Mouse (Mus musculus) limb, embryonic 15.5 days (tissue): Measurements from ENCODE around the gene Klhl12. TPM values are rescaled to one million over a fixed set of nuclear protein-coding genes. Genes with fewer than 3 reads are reported as not detected.
"Not testable (repeated sequence)": the region's sequence is repeated elsewhere in the genome, so short reads cannot be mapped to it uniquely, and the experiment has no call there.

Experiments
- ATAC-seq: fragments of 200-750 bp; cut with Nextera tagmentation; 2 replicates; pipeline ENCODE4 v1.8.0; 2017; ENCODE audit warnings: low read depth, moderate TSS enrichment; ENCODE audit not compliant: insufficient number of reproducible peaks, low FRiP score, low TSS enrichment
- H3K27ac ChIP-seq: fragments of 300-500 bp; sonication (generic); 2 replicates; pipeline ENCODE4 v1.5.1; 2015; ENCODE audit warnings: moderate library complexity, mild to moderate bottlenecking, inconsistent platforms
- H3K27me3 ChIP-seq: fragments of 300-500 bp; sonication (generic); 2 replicates; pipeline ENCODE4 v1.6.1; 2015; ENCODE audit warnings: inconsistent platforms
- H3K36me3 ChIP-seq: fragments of 300-500 bp; sonication (generic); 2 replicates; pipeline ENCODE4 v1.6.1; 2015; ENCODE audit warnings: inconsistent platforms
- H3K4me1 ChIP-seq: fragments of 300-500 bp; sonication (generic); 2 replicates; pipeline ENCODE4 v1.6.1; 2015; ENCODE audit warnings: inconsistent platforms
- H3K4me2 ChIP-seq: fragments of 300-500 bp; sonication (generic); 2 replicates; pipeline ENCODE4 v1.6.1; 2015; ENCODE audit warnings: mild to moderate bottlenecking, inconsistent platforms
- H3K4me3 ChIP-seq: fragments of 300-500 bp; sonication (generic); 2 replicates; pipeline ENCODE4 v1.5.1; 2015; ENCODE audit warnings: mild to moderate bottlenecking, inconsistent platforms
- H3K9ac ChIP-seq: fragments of 300-500 bp; sonication (generic); 2 replicates; pipeline ENCODE4 v1.6.1; 2015; ENCODE audit warnings: inconsistent platforms
- H3K9me3 ChIP-seq: fragments of 300-500 bp; sonication (generic); 2 replicates; pipeline ENCODE4 v1.6.1; 2016; ENCODE audit warnings: inconsistent platforms
- WGBS: fragments of 180-500 bp; shearing (Covaris S2); methylation state at CpG from one replicate; pipeline ENCODE4 v1.1.7; 2015; 5-methylcytosine and 5-hydroxymethylcytosine counted together
- polyA plus RNA-seq: library from polyadenylated mRNA; unstranded; fragments of >200 nt; fragmentation: Nextera tagmentation; extraction: Ambion mirVana; gene quantifications from 2 replicates; pipeline ENCODE4 v1.2.1, GENCODE M21; 2015

Klhl12 gene
- polyA plus RNA-seq, 1 experiment from 2014 or later, result 25.9 TPM

- ATAC-seq, result no peak
- Histone ChIP-seq H3K4me2 (no peak overlapping the region), H3K4me3 (no peak overlapping the region), H3K4me1 (peaks cover 20% of the 10 kb centered on the region), H3K27me3 (no peaks in the 10 kb centered on the region), H3K36me3 (peaks cover 62% of the 10 kb centered on the region), H3K27ac (no peak overlapping the region), H3K9ac (no peak overlapping the region), H3K9me3 (no peaks in the 10 kb centered on the region)
- 57% methylated on average over 10 of the region's 10 CpGs for WGBS
These were observed 31.4 kb upstream of the Klhl12 start for GRCm38 (mm10) chr1:134423911-134424310.

GRCm38 (mm10) chr1:134426289-134426688 lies 29.0 kb upstream of the Klhl12 start:
- no peaks in the 10 kb centered on the region for H3K27me3 ChIP-seq
- H3K9me3 ChIP-seq, result no peaks in the 10 kb centered on the region
- H3K9ac ChIP-seq, result no peak overlapping the region
- no peak overlapping the region for H3K4me3 ChIP-seq
- peaks cover 81% of the 10 kb centered on the region for H3K36me3 ChIP-seq
- no peak for ATAC-seq
- 88% methylated on average over 5 of the region's 5 CpGs for WGBS
- H3K27ac ChIP-seq, result no peak overlapping the region
- no peaks in the 10 kb centered on the region for H3K4me1 ChIP-seq
- no peak overlapping the region for H3K4me2 ChIP-seq

DNA sequence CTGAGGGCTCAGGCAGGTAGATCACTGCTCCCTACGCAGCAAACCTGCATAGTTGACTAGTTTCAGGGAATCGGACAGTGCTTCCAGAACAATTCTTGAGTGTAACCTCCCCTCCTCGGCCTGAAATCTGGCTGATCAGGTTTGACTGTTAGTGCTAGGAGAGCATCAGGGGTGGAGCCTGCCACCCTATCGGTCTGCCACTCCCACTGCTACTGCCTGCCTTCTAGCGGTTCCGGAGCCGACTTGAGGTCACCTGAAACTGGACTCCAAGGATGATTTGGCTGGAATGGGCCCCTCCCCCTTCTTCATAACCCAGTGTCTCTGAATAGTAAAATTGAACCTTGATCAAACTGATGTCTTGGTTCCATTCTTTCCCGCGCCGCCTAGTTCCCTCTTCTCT lies 22.3 kb upstream of the Klhl12 start:
- Histone ChIP-seq H3K4me2 (no peak overlapping the region), H3K27ac (no peak overlapping the region), H3K4me3 (no peak overlapping the region), H3K9me3 (no peaks in the 10 kb centered on the region), H3K4me1 (no peaks in the 10 kb centered on the region), H3K36me3 (peaks cover 53% of the 10 kb centered on the region), H3K9ac (no peak overlapping the region), H3K27me3 (no peaks in the 10 kb centered on the region)
- WGBS, result 78% methylated on average over 10 of the region's 10 CpGs
- ATAC-seq, result no peak

GRCm38 (mm10) chr1:134433473-134433872 lies 21.9 kb upstream of the Klhl12 start:
- Histone ChIP-seq H3K9ac (no peak overlapping the region), H3K27me3 (no peaks in the 10 kb centered on the region), H3K36me3 (peaks cover 48% of the 10 kb centered on the region), H3K4me3 (no peak overlapping the region), H3K27ac (no peak overlapping the region), H3K4me1 (no peaks in the 10 kb centered on the region), H3K4me2 (no peak overlapping the region), H3K9me3 (no peaks in the 10 kb centered on the region)
- WGBS, result 89% methylated on average over 4 of the region's 4 CpGs
- no peak for ATAC-seq

DNA sequence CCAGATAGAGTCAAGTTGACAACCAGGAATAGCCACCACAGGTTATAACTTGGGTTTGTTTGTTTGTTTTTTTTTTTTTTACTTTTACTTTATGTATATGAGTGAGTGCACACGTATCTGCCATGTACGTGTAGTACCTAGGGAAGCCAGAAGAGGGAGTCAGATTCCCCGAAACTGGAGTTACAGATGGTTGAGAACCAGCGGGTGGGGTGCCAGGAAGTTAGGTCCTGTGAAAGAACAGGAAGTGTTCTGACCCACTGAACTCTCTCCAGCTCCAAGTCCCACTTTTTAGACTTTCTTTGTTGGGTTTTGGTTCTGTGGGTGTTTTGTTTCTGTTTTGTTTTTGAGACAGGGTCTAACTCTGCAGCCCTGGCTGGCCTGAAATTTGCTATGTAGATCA lies 19.9 kb upstream of the Klhl12 start:
- H3K4me1 ChIP-seq, result no peaks in the 10 kb centered on the region
- H3K4me2 ChIP-seq, result no peak overlapping the region
- no peak overlapping the region for H3K27ac ChIP-seq
- no peak overlapping the region for H3K4me3 ChIP-seq
- WGBS, result 31% methylated on average over 4 of the region's 4 CpGs
- H3K9me3 ChIP-seq, result no peaks in the 10 kb centered on the region
- no peak overlapping the region for H3K9ac ChIP-seq
- H3K36me3 ChIP-seq, result peaks cover 32% of the 10 kb centered on the region
- no peak for ATAC-seq
- H3K27me3 ChIP-seq, result no peaks in the 10 kb centered on the region

- no peaks in the 10 kb centered on the region for H3K27me3 ChIP-seq
- no peak overlapping the region for H3K4me2 ChIP-seq
- H3K27ac ChIP-seq, result no peak overlapping the region
- H3K9ac ChIP-seq, result no peak overlapping the region
- H3K36me3 ChIP-seq, result no peaks in the 10 kb centered on the region
- H3K4me1 ChIP-seq, result no peaks in the 10 kb centered on the region
- H3K9me3 ChIP-seq, result no peaks in the 10 kb centered on the region
- no peak overlapping the region for H3K4me3 ChIP-seq
- WGBS, result 88% methylated on average over 6 of the region's 6 CpGs
- ATAC-seq, result no peak
These were observed 14.9 kb upstream of the Klhl12 start for GRCm38 (mm10) chr1:134440437-134440836.

DNA sequence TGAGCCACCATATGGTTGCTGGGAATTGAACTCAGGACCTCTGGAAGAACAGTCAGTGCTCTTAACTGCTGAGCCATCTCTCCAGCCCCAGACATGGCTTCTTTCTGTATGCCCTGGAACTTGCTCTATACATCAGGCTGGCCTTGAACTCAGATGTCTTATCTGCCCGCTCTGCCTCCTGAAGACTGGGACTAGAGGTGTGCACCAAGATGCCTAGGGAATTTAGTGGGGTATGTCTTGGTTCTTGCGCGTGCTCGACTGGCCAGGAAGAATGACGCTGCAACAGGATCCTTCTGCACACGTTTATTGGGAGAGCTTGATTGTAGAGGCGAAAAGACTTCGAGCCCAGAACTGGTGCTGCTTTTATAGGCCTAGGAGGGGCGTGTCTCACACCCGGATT lies 13.6 kb upstream of the Klhl12 start:
- WGBS, result 83% methylated on average over 8 of the region's 10 CpGs
- ATAC-seq, result not testable (repeated sequence)

GRCm38 (mm10) chr1:134442394-134442793 lies 12.9 kb upstream of the Klhl12 start:
- Histone ChIP-seq H3K36me3 (no peaks in the 10 kb centered on the region), H3K27me3 (no peaks in the 10 kb centered on the region), H3K27ac (no peak overlapping the region), H3K4me2 (no peak overlapping the region), H3K4me1 (no peaks in the 10 kb centered on the region), H3K4me3 (no peak overlapping the region), H3K9me3 (no peaks in the 10 kb centered on the region), H3K9ac (no peak overlapping the region)
- ATAC-seq, result no peak
- WGBS, result 89% methylated on average over 3 of the region's 3 CpGs

More for the DNA sequence above, 13.6 kb upstream of the Klhl12 start:
- H3K9ac ChIP-seq, H3K36me3 ChIP-seq, H3K27ac ChIP-seq, H3K4me1 ChIP-seq, H3K4me3 ChIP-seq, H3K27me3 ChIP-seq, H3K4me2 ChIP-seq, H3K9me3 ChIP-seq: not testable (repeated sequence)

GRCm38 (mm10) chr1:134443288-134443687 lies 12.0 kb upstream of the Klhl12 start:
- not testable (repeated sequence) for H3K9ac ChIP-seq, H3K27ac ChIP-seq, H3K9me3 ChIP-seq, H3K4me3 ChIP-seq, H3K4me1 ChIP-seq, H3K4me2 ChIP-seq, ATAC-seq, H3K27me3 ChIP-seq, H3K36me3 ChIP-seq
- WGBS, result 68% methylated on average over 1 of the region's 1 CpGs

- WGBS, result 82% methylated on average over 2 of the region's 2 CpGs
- no peak for ATAC-seq
These were observed 9.9 kb upstream of the Klhl12 start for GRCm38 (mm10) chr1:134445418-134445817.

DNA sequence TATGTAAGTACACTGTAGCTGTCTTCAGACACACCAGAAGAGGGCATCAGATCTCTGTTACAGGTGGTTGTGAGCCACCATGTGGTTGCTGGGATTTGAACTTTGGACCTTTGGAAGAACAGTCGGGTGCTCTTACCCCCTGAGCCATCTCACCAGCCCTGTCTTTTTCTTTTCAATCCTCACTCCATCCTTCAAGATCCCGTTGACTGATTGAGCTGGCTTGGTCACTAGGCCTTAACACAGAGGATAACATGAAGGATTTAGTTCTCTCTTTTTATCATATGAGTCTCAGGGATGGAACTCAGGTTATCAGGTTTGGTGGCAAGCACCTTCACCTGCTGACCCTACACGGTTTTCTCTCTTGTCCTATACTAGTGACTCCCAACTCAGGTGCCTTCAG lies 6.8 kb upstream of the Klhl12 start:
- not testable (repeated sequence) for H3K4me2 ChIP-seq, H3K27me3 ChIP-seq, H3K9ac ChIP-seq, ATAC-seq, H3K4me3 ChIP-seq, H3K36me3 ChIP-seq, H3K9me3 ChIP-seq, H3K27ac ChIP-seq, H3K4me1 ChIP-seq
- WGBS, result 67% methylated on average over 3 of the region's 3 CpGs

More at GRCm38 (mm10) chr1:134445418-134445817, 9.9 kb upstream of the Klhl12 start:
- Histone ChIP-seq H3K36me3 (no peaks in the 10 kb centered on the region), H3K9ac (no peak overlapping the region), H3K4me2 (no peak overlapping the region), H3K27me3 (no peaks in the 10 kb centered on the region), H3K27ac (no peak overlapping the region), H3K4me3 (no peak overlapping the region), H3K4me1 (no peaks in the 10 kb centered on the region), H3K9me3 (no peaks in the 10 kb centered on the region)

DNA sequence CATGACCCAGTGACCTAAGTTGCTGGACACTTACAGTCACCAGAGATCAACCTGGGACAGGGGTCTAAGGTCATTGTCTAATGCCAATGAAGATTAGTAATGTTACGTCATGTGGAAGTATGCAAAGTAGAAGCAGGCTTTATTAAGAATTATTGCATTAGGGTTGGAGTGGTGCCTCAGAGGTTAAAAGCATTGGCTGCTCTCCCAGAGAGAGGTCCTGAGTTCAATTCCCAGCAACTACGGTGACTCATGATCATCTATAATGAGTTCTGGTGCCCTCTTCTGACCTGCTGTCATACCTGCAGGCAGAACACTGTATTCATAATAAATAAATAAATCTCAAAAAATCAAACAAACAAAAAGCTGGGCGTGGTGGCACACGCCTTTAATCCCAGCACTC lies 5.1 kb upstream of the Klhl12 start:
- H3K27me3 ChIP-seq, result no peaks in the 10 kb centered on the region
- 79% methylated on average over 4 of the region's 4 CpGs for WGBS
- no peak for ATAC-seq
- no peaks in the 10 kb centered on the region for H3K36me3 ChIP-seq
- H3K27ac ChIP-seq, result no peak overlapping the region
- H3K4me1 ChIP-seq, result no peaks in the 10 kb centered on the region
- H3K4me3 ChIP-seq, result no peak overlapping the region
- no peak overlapping the region for H3K9ac ChIP-seq
- no peaks in the 10 kb centered on the region for H3K9me3 ChIP-seq
- H3K4me2 ChIP-seq, result no peak overlapping the region

- H3K9me3 ChIP-seq, result no peaks in the 10 kb centered on the region
- no peaks in the 10 kb centered on the region for H3K27me3 ChIP-seq
- H3K4me3 ChIP-seq, result no peak overlapping the region
- 50% methylated on average over 3 of the region's 3 CpGs for WGBS
- no peak for ATAC-seq
- H3K27ac ChIP-seq, result no peak overlapping the region
- H3K4me2 ChIP-seq, result no peak overlapping the region
- peaks cover under 1% of the 10 kb centered on the region; the same call in 1 of the 2 replicates for H3K4me1 ChIP-seq
- H3K36me3 ChIP-seq, result no peaks in the 10 kb centered on the region
- no peak overlapping the region for H3K9ac ChIP-seq
These were observed 4.3 kb upstream of the Klhl12 start for GRCm38 (mm10) chr1:134450986-134451385.
